Mouse (Mus musculus) left cerebral cortex, postnatal 10 days (tissue): ENCODE measurements around the gene Rab27a. TPM values are rescaled to one million over a fixed set of nuclear protein-coding genes. Genes with fewer than 3 reads are reported as not detected.

Source experiments
- DNase-seq, 2 experiments: peaks; one replicate each; pipeline ENCODE4 v3.0.0; 2021 to 2022; ENCODE audit warnings: low spot score in 2 of 2, mixed read lengths in 1 of 2; ENCODE audit errors: extremely low spot score in 1 of 2
- intact Hi-C: fragments of 180-260 bp; cut with DNase I; formaldehyde crosslinking; loops from one replicate; pipeline ENCODE4 v1.15.1; 2025
- microRNA-seq: library from miRNA; unstranded; fragments of <30 nt; microRNA quantifications from one replicate; pipeline ENCODE4 v1.2.0, GENCODE M21; 2022
- total RNA-seq, 2 experiments: library from RNA; stranded (reverse); gene quantifications; 2 replicates each; pipeline ENCODE4 v1.2.3; 2021

Rab27a gene
- total RNA-seq, 2 experiments from 2014 or later, result 5.5 to 7.1 TPM

DNA sequence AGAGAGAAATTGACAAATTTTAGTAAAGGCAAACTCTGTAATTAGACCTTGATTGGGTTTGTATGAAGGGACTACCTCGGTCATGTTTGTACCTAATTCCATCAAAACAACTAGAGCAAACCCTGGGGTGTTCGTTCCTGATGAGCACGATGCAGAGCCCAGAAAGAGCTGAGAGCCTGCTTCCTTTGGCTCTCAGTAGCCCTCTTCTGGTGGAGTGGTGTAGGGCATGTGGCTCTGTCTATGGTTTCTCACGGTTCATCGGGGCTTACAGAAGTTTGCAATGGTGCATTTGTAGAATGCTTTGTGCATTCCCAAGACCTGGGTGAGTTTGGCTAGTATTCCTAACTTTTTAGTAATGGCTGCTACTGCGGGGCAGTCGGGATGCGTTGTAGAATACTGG, 77.1 kb downstream of the Rab27a start:
- intact Hi-C loops, result no loop called here
- peak in 1 of 2 experiments; percentile 44 for DNase-seq

DNA sequence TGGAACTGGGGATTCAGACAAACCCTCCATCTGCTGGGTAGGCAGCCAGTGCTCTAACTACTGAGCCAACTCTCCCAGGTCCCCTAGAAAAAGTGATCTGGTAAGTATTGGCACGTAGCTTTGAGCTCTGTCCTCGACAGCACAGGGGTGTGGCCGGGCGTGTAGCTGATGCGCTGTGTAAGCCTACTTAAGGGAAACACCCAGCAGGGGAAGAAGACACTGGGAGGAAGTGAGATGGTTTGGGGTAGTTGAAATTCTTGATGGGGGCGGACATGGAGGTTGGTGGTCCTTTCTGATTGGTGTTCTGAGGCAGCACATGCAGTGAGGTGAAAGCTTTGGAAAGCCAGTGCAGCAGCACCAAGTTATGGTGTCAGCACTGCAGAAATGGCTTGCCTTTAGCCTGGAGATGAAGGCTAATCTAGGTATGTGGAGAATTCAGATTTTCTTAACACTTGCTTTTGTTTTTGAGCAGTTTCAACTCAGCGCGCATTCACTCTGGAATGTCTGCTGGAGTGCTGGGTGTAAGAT, 80.5 kb downstream of the Rab27a start:
- intact Hi-C loops, result no loop called here
- no peak for DNase-seq

DNA sequence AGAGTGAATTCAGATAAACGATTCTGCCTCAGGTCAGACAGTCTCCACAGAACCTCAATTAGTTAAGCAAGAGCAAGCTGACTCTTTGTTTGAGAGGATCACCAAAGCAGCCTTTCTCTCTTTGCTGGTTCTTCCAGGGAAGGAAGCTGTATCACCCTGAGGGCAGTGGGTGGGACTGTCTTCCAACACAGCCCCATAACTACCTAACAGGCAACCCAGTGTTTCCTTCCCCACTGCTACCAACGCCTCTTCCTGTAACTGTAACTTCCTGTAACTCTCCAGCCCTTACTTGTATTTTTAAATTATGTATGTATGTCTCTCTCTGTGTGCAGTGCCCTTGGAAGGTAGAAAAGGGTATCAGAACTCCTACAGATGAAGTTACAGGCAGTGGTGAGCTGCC, 82.8 kb downstream of the Rab27a start:
- no peak for DNase-seq
- intact Hi-C loops, result no loop called here

DNA sequence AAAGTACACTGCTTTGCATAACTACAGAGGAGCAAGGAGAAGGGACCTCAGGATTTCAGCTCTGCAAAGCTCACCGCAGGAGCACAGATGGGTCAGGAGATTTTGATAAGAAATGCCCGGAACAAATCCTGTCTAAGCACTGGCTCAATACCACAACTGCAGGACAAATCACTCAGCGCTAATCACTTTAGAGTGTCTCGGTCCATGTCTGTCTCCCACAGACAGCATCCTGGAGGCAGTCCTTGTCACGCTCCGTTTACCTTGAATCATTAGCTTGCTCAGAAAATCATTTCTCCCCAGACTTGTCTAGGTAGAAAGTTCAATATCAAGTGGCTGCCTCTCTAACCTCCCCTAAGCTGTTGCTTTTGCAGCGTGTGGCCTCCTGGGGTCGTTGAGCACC, 85.2 kb downstream of the Rab27a start:
- intact Hi-C loops, result no loop called here
- no peak for DNase-seq

DNA sequence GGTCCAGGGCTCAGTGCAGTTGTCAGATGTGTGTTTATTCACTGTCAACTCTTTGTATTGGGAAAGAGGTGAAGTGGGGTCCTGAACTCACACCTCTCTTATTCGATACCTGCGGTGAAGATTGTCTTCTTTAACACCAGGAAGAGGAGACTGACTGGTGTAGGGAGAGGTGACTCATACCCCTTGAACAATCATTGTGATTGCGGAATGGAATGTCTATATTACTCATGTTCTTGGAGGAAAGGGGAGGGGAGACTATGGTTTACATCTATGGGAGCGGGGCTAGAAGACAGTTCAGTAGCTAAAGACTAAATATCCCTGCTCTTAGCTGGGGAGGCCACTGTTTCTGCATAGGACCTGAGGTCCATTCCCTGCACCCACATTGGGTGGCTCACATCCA, 85.9 kb downstream of the Rab27a start:
- no peak for DNase-seq
- intact Hi-C loops, result no loop called here

DNA sequence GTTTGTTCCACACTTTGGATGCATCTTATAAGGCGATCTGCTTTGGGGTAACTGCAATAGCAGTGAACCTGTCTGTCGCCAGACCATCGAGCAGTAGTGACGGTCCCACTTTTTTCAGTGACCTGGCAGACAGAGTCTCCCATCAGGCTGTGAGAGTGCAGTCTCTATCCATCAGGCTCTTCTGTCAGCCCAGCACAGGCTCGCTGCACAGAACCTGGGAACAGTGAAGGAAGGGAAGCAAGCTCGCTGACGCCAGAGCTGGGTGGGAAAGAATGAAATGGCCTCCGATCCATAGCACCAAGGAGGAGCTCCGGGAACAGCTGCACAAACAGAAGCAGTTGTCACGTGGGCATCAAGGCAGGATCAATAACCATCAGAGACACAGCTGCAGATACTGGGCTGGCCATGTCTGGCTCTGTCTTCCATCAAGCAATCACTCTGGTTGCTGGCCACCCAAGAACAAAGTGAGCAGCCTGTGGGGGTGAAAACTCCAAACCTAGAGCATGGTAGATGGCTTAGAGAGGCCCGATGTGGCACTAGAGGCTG, 92.8 kb downstream of the Rab27a start:
- no peak for DNase-seq
- intact Hi-C loops, result no loop called here

Small RNA genes within 50 kb of the gene (microRNA-seq; reads per million reads assigned to microRNA genes)
- not detected for gene Gm27353

Other genes starting within 250 kb of the Rab27a start
- under 1 TPM; 0.63 to 0.66 TPM for gene Prtg, start 238.0 kb upstream of the Rab27a start, total RNA-seq
- 10 to 100 TPM; 13.9 to 14.1 TPM for gene Pygo1, start 119.2 kb upstream of the Rab27a start, total RNA-seq
- 1 to 10 TPM; 2.0 TPM for gene Dyx1c1, start 86.1 kb upstream of the Rab27a start, total RNA-seq
- not detected for gene Gm44503, start 86.0 kb upstream of the Rab27a start, total RNA-seq
- gene Ccpg1os, start 59.5 kb upstream of the Rab27a start, total RNA-seq, result 1 to 10 TPM; 5.2 to 7.6 TPM
- gene Ccpg1, start 59.4 kb upstream of the Rab27a start, total RNA-seq, result 10 to 100 TPM; 83.8 to 85.7 TPM
- gene Pigb, start 4.5 kb upstream of the Rab27a start, total RNA-seq, result 10 to 100 TPM; 15.0 to 16.6 TPM
- gene Khdc3, start 57.0 kb downstream of the Rab27a start, total RNA-seq, result 1 to 10 TPM in 1 of 2 experiments, under 1 TPM in 1; 0.81 to 1.4 TPM
- gene Gm20509, start 57.6 kb downstream of the Rab27a start, total RNA-seq, result not detected
- gene Rsl24d1, start 68.6 kb downstream of the Rab27a start, total RNA-seq, result 10 to 100 TPM; 58.4 to 59.7 TPM